Mouse (Mus musculus): ENCODE data around the gene Stab2.

Gene Stab2

DNA sequence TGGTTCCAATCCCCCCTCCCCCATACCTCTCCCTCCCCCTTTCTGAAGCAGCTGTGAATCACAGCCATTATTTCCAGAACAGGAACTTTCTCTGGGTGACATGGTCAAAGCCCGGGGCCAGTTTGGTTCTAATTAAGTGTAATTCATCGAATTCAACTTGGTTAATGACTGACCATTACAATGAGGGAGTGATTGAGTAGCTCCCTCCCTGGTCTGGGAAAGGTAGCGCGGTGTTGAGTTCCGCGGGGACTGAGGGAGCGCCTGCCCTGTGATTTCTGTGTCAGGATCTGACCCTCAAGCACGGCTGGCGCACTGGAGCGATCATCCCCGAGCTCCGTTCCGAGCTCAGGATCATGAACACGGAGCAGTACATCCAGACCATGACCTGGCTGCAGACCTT is 183.0 kb downstream of the Stab2 start:
- no peak for DNase-seq

DNA sequence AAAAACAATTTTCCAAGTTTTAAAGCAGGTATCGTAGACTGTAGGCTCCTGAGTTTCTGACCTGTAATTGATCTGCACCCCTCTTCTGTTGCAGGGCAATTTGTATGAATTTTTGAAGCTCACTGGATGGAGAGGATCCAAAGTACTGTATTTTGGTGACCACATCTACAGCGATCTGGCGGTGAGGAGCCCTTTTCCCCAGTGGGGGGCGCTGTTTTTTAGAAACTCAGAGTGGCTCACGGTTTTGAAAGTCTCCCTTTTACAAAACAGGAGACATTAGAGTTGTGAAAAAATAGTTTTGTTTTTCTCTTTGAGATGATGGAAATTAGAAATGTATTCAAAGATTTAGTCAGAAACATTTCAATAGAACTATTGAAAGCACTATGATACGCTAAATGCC is 183.7 kb downstream of the Stab2 start:
- DNase-seq = no peak

DNA sequence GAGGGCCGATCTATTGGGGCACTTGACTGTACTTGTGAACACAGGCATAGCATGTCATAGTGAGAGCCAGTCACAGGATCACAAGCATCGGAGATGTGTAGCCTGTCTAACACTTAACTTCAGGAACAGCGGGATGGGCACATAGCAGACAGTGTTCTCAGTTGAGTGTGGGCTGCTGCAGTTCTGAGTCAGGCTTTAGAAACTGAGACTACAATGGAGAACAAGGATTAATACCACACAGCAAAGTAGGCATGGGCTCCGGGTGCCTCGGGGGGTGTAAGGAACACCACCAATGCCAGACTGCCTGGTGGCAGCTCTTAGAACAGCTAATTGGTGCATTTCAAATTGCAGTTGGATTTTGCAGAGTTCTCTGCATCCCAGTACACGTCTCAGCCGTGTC is 186.8 kb downstream of the Stab2 start:
- no peak for DNase-seq

DNA sequence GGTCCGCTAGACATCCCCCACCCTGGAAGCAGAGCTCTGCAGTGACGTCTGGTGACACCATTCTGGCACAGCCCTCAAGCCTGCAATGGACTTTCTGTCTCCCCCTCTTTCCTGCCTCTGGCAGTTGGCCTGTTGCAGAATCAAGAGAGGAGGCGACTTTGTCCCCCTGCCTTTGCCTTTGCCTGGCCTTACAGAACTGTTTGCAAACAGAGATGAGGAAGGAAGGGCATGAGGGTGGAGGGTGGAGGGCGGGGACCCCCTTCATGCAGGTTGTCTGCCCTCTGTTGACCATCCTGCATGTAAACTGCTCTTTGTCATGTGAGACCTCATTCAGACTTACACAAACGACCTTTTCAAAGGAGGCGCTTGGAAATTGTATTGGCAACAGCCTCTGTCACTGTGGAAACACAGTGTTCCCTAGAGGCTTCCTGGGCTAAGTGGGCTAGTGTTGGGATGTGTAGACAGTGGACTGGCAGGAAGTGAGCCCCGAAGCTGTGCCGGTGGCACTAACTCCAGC is 188.1 kb downstream of the Stab2 start:
- no peak for DNase-seq

DNA sequence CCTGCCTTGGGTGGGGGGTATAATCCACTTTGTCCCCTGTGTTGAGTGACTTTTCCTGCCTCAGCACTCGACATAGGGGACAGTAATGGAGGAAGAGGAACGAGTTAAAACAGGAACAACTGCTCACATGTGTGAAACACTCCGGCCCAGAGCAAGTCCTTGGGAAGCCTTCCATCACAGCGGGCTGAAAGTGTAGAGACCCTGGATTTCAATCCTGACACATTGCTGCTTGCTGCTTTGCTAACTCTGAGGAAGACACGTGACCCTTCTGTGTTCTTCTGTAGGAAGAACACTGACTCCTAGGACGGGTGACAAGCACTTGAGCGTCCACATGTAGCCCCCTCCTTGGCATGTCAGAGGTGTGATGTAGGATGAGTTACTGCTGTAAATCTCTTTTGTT is 192.7 kb downstream of the Stab2 start:
- no peak for DNase-seq

DNA sequence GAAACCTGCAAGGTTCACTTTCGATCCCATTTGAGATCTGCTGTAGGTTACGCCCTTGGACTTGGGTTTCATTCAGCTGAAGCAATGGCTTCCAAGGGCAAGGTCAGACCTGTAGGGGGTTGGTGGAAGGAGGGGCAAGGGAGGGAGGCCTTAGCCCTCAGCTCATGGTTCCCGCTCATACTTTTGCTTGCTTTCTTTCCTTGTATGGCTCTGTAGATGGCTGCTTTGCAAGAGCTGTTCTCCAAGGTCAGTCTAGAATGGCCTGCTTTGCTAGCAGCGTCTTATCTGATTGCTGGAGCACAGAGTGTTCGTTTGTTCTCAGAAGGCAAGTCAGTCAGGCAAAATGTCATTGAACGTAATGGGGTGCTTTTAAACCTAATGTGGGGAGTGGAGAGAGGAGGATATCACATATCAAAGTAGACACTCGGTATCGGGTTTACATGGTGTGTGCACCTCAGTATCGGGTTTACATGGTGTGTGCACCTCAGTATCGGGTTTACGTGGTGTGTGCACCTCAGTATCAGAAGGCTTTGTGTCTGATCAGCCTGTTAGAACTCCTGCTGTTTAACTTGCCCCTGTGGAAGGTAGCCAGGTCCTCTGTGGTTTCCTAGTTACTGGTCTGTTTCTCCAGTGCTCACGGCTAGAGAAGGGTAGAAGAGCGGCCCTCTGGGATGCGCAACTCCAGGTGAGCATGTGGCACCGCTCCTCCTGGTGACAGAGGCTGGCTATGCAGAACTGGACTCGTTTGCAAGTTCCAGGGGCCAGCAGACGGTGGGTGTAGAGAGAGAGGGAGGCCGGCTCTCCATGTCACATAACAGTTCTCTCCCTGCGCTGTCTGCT is 193.3 kb downstream of the Stab2 start:
- DNase-seq = no peak

DNA sequence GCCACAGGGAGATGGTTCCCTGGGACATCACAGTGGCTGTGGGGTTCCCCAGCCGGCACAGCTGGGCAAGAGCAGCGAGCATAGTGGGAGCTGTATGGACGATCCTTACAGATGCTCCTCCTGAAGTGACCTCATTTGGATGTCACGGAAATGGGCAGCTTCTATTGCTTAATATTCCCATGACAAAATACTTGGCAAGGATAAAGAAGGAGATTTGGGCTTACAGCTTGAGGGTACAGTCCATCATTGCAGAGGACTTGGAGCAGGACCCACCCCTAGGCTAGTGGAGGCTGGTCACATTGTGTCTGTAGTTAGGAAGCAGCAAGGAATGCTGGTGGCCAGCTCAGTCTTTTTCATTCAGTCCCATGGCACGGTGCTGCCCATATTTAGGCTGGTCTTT is 197.2 kb downstream of the Stab2 start:
- no peak for DNase-seq

DNA sequence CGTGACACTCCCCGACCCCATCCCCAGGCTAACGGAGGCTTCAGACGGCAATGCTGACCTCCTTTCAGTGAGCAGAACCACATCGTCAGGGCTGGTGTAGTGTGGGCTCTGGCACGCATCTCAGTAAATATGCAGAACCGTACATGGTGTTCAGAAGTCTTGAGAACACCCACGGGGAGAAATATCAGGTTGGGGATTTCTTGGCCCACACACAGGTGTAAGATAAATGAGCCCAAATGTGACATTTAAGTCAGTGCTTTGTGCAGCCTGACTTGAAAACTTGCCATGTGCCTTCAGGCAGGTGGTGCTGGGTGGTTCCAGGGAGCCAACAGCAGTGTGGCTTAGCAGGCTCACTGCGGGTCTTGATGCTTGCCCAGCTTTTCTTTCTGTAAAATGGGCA is 197.8 kb downstream of the Stab2 start:
- no peak for DNase-seq

DNA sequence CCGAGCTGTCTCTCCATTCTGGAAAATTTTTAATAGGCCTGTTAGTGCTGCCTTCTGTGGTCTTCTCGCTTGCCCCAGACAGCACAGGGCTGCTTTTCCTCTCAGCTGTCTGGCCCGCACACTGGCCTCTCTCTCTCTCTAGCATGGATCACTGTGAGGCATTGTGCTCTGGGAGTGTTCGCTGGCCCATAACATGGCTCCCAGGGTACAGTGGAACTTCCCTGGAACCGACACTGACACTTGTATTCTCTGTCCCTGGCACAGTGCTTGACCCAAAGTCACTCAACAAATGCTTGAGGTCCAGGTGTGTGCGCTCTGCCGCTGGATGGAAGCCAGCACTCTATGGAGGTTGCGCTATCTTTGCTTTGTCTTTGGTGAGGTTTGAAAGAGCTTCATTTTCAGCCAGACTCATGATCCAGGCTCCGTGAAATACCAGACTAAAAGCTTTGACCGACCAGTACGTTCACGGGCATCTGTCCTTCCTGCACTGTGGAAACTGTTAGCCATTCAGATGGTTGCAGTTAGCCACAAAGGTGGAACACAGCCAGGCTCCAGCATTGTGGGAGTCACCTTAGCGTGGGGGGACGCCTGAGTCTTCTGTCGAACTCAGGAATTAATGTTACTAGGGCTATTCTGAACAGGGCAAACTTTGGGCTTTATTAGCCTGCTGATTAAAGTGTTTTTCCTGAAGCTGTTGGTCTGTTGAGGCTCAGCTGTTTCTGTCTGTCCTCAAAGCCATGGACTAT is 199.6 kb downstream of the Stab2 start:
- no peak for DNase-seq

DNA sequence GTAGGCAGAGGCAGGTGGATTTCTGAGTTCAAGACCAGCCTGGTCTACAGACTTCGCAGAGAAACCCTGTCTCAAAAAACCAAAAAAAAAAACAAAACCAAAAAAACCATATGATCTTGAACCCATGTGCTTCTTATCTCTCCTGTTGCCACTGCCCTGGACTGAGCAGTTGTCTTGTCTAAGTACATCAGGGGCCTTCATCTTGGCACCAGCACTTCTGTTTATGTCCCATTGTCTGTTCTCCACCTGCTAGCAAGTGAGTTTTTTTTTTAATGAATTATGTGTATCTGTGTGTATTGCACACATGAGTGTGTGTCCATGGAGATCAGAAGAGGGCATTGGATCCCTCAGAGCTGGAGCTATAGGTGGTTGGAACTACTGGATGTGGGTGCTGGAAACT is 200.5 kb downstream of the Stab2 start:
- no peak for DNase-seq

DNA sequence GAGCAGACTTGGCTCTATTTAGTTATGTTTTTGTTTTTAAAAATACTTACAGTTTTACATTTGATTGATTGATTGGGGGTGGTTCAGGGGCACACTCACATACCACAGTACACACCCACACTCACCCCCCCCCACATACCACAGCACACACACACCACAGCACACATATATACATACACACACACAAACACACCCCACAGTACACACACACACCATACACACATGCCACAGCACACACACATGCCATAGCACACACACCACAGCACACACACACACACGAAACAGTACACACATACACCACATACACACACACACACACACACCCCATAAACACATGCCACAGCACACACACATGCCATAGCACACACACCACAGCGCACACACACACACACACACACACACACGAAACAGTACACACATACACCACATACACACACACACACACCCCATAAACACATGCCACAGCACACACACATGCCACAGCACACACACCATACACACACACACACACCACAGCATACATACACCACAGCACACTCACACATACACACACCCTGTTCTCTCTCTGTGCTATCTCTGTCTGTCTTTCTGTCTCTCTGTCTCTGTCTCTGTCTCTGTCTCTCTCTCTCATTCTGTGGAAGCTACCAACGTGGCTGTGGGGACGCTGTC is 211.6 kb downstream of the Stab2 start:
- DNase-seq = no peak

DNA sequence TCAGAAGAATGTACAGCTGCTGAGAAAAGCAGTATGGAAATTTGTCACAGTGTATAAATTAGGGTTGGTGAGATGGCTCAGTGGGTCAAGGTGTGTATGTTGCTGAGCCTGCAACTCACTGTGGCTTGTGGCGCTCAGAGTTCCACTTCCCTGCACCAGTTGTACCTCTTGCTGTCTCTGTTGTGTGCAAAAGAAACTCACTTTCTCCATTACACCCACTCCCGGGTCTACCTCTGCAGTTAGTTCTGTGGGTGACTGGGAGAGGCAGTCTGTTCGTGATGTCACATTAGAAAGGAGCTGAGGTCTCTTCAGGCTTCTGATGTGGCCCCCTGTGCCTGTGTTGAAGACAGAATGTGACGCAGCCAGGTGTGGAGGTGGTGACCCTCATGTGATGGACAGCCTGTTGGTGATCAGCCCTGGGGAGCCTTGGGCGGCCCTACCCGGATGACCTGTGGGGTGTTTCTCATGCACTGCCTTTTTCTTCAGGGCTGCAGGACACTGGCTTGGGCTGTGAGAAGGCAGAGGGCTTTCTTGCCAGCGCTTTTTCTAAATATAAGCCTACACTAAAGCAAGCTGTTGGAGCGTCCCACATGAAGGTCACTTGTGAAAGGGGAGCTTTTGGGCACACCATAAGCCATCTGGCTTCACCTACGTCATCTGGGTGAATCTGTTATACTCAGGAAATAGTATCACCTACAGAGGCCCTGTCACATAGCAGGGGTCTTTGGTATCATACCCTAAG is 212.9 kb downstream of the Stab2 start:
- no peak for DNase-seq

DNA sequence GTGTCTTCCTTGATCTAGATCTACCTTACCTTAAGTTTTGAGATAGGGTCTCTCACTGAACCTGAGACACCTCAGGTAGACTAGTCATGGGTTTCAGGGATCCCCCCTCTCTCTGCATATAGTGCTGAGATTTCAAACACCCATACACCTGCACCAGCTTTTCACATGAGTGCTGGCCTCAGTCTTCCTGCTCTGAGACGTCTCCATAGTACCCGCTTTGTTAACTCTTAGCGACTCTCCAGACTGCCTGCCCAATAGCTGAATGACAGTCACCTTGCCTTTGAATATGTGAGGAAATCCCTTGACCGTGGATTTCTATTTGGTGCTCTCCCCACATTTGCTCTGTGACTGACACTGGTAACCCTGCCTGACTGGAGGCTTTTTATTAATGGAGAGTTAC is 213.6 kb downstream of the Stab2 start:
- no peak for DNase-seq

DNA sequence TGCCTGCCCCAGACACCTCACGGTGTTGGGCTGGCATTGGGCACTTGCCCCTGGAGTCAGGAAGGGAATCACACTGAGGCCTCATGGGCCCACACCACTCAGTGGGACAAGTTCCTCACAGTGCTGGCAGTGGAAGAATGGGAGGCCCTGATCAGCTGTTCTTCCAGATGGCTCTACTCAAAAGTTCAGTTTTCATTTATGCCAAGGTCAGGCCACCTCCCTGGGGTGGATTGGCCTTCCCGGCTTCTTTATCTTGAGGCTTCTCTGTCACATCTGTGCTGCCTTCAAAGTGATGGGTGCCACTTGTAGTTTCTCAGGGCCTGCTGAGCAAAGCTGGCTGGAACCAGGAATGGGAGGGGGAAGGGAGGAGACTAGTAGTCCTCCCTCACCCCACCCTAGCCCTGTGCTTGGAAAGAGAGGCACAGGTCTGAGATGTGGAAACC is 214.3 kb downstream of the Stab2 start:
- DNase-seq = no peak

DNA sequence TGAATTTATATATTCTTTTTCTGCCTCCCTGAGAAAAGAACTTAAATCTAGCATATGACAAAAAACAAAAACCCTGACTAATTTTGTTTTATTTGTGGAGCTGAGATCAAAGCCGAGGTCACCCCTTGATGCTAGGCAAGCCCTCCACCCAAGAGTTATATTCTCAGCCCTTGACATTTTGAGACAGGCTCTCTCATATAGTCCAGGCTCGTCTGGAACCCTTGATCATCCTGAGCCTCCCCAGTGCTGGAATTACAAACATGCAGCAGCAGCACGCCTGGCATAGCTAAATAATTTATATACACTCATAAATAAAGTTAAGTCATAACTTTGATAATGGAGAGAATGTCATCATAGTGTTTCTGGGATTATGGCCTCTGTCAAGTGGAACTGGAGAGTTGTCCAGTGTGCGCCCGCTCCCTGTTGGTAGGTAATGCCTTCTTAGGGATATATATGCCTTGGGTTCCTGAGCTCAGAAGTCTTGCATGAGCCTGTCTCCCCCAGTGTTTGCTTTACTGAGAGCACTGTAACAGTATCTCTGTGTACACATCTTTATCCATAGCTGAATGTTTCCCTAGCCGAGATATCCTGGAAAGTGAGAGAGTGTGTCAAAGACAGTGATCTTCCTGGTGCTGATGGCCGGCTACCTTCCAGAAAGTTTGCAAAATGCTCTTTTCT is 216.2 kb downstream of the Stab2 start:
- DNase-seq = no peak

Measured in cerebellum, adult 8-10 months (tissue).